Mouse (Mus musculus): ENCODE results near the gene Msh3.
"Not testable (repeated sequence)": the region's sequence is repeated elsewhere in the genome, so short reads cannot be mapped to it uniquely, and the experiment has no call there.

Msh3 gene

GRCm38 (mm10) chr13:92252331-92252730 is 102.5 kb downstream of the Msh3 start:
- no peak for DNase-seq (ENCODE audit: low spot score in 2 of 2)

DNA sequence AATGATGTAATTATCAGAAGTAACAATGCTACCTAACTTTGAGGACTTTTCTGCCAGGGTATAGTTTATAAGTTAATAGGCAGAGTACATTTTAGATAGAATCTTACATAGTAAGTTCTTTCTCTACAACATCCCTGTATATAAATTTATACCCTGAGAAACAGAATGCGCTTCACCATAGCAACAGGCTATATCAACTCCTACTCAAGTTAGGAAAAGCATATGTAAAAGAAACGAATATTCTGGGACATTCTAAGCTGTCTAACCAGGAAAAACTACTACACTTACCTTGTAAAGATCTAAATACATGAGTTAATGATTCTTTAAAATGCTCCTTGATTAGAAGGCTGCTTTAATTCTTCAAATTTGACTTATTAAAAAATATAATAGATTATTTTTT is 107.2 kb downstream of the Msh3 start:
- no peak for DNase-seq (ENCODE audit: low spot score in 2 of 2)

GRCm38 (mm10) chr13:92246966-92247365 is 107.8 kb downstream of the Msh3 start:
- DNase-seq (ENCODE audit: low spot score in 2 of 2) = peak in 1 of 2 experiments; percentile 26

- DNase-seq (ENCODE audit: low spot score in 2 of 2) = no peak
Measured at GRCm38 (mm10) chr13:92244731-92245130, 110.1 kb downstream of the Msh3 start.

- DNase-seq (ENCODE audit: low spot score in 2 of 2) = no peak
Measured at GRCm38 (mm10) chr13:92241426-92241825, 113.4 kb downstream of the Msh3 start.

DNA sequence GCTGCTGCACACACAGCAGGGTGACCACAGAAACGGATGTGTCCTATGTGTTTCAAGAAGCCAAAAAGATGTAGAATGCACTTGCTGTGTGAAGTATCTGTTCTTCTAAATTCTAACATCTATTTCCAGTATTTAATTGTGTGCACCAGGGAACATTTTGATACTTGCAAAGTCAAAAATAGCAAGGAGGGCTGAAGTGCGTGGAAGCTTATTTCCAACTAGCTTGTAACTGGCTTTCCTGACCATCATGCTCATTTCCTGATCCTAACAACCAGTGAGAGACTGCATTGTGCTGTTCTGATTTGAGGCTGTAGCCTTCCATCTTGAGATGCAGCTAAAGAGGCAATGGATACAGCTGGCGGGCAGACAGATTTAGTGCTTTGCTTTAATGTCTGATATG is 116.9 kb downstream of the Msh3 start:
- no peak for DNase-seq (ENCODE audit: low spot score in 2 of 2)

DNA sequence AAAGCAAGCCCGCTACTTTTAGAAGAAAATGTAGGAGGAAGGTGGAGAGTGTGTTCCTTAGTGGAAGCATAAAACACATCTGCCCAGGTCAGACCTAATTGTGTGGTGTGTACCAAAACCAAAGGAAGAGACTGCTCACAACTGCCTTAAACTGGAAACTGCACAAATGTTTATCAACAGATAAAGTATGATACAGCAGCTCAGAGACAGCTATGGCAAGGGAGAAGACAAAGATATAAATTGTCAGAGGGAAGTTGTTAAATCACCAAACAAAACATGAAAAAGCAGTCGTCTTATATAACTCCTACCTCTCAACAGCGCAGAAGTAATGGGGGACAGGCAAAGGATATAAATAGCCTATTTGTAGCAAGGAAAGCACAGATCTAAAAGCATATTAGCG is 117.8 kb downstream of the Msh3 start:
- no peak for DNase-seq (ENCODE audit: low spot score in 2 of 2)

- no peak for DNase-seq (ENCODE audit: low spot score in 2 of 2)
Measured at GRCm38 (mm10) chr13:92232076-92232938, 122.5 kb downstream of the Msh3 start.

- no peak for DNase-seq (ENCODE audit: low spot score in 2 of 2)
Measured at GRCm38 (mm10) chr13:92228037-92228436, 126.8 kb downstream of the Msh3 start.

DNA sequence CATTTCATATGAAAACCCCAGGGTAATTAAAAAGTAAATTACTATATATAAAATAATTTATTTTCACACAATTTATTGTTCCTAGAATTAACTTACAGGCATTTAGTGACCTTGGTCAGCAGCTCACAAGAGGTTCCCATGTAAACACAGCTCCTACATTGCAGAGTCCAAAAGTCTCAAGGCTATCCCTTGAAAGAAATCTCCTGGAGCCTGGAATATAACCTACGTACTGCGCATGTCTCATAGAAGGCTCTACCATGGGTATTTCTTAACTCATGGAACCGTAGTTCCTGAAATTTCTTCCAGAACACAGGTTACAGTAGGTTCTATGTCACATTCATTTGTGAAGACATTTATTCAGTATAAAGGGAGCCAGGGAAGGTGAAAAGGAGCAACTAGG is 131.2 kb downstream of the Msh3 start:
- no peak for DNase-seq (ENCODE audit: low spot score in 2 of 2)

DNA sequence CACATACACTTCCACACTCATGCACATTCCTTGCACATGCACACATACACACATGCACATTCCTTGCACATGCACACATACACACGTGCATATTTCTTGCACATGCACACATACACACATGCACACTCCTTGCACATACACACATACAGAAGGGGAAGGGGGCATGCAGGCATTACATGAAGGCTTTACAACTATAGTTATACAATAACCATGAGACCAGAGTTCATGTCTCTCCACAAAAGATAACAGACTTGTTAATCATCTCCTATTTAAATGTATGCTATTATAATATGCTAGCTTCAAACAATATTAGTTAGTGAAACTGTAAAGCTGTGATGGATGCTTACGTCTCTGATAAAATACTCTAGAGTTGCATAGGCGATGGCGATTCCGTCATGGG is 132.0 kb downstream of the Msh3 start:
- DNase-seq (ENCODE audit: low spot score in 2 of 2) = no peak

DNA sequence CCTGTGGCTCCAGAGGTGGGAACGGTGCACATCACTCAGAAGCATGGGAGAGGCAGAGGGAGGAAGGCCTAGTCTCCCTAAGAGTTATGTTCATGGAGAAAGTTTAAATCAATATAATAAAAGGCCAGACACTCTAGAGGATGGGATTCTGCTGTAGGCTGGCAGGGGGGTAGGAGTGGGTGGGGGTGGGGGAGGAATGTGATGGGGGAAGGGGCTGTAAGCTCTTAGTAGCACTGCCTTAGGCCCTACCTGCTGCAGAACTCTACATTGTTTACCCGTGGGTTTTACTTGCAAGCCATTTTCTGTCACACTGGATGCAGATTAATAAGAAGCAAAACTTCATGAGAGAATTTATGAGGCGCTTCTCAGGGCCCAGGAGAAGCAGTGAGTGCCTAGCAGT is 135.0 kb downstream of the Msh3 start:
- no peak for DNase-seq (ENCODE audit: low spot score in 2 of 2)

- DNase-seq (ENCODE audit: low spot score in 2 of 2) = no peak
Measured at GRCm38 (mm10) chr13:92217216-92217615, 137.6 kb downstream of the Msh3 start.

DNA sequence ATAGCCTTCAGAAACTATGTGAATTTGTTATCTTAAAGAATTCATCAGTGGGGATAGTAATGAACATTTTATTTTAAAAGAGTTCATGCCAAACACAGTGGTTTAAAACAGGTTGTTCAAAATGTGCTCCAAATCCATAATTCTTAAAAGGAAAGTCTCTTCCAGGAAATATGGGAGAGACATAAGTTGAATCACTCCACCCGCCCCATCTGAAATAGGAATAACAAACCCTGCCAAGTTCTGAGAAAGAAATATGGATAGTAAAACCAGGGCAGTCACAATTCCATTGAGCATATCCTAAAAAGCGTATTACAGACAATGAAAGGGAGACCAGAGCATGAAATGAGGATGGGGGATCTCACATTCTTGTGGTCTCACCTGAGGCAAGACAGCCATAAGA is 157.9 kb downstream of the Msh3 start:
- no peak for DNase-seq (ENCODE audit: low spot score in 2 of 2)

- DNase-seq (ENCODE audit: low spot score in 2 of 2) = not testable (repeated sequence)
Measured at GRCm38 (mm10) chr13:92193806-92194205, 161.0 kb downstream of the Msh3 start.

GRCm38 (mm10) chr13:92172686-92173085 is 182.1 kb downstream of the Msh3 start:
- DNase-seq (ENCODE audit: low spot score in 2 of 2) = not testable (repeated sequence)
